Mouse (Mus musculus) C2C12 (cell line): Measurements from ENCODE around the gene Msmb. TPM values are rescaled to one million over a fixed set of nuclear protein-coding genes. Genes with fewer than 3 reads are reported as not detected.

Source experiments
- H3K27me3 ChIP-seq: one replicate; pipeline ENCODE4 v1.6.1; 2011; ENCODE audit not compliant: control insufficient read depth, insufficient read depth, insufficient read length
- H3K36me3 ChIP-seq: one replicate; pipeline ENCODE4 v1.6.1; 2011; ENCODE audit not compliant: control insufficient read depth, insufficient read depth
- H3K4me3 ChIP-seq: one replicate; pipeline ENCODE4 v1.5.1; 2011; ENCODE audit warnings: mild to moderate bottlenecking, control low read depth; ENCODE audit not compliant: poor library complexity, insufficient read depth, severe bottlenecking
- H3K79me2 ChIP-seq: one replicate; pipeline ENCODE4 v1.6.1; 2011; ENCODE audit not compliant: control insufficient read depth, insufficient read depth
- H3K79me3 ChIP-seq: one replicate; pipeline ENCODE4 v1.6.1; 2011; ENCODE audit warnings: low read depth, control low read depth
- H3ac ChIP-seq: one replicate; pipeline ENCODE3; 2011; ENCODE audit warnings: low read depth; ENCODE audit not compliant: control insufficient read depth, insufficient read length
- CEBPB ChIP-seq: IDR thresholded peaks from one replicate; pipeline ENCODE4 v1.6.1; 2011; ENCODE audit warnings: low read depth, mild to moderate bottlenecking, control low read depth, moderate library complexity
- CTCF ChIP-seq: IDR thresholded peaks from one replicate; pipeline ENCODE4 v1.5.1; 2011; ENCODE audit not compliant: control insufficient read depth, insufficient read depth, insufficient read length
- FOSL1 ChIP-seq: IDR thresholded peaks from one replicate; pipeline ENCODE4 v1.8.0; 2011; ENCODE audit warnings: mild to moderate bottlenecking, low read length; ENCODE audit not compliant: poor library complexity, insufficient read depth, severe bottlenecking
- MAX ChIP-seq: IDR thresholded peaks from one replicate; pipeline ENCODE4 v1.6.1; 2011; ENCODE audit warnings: mild to moderate bottlenecking, control low read depth
- MYOD1 ChIP-seq: IDR thresholded peaks from one replicate; pipeline ENCODE4 v1.6.1; 2011; ENCODE audit warnings: low read depth; ENCODE audit not compliant: control insufficient read depth, insufficient read length
- MYOG ChIP-seq: IDR thresholded peaks from one replicate; pipeline ENCODE4 v1.6.1; 2011; ENCODE audit not compliant: control insufficient read depth, insufficient read length; ENCODE audit errors: extremely low read depth
- USF1 ChIP-seq: IDR thresholded peaks from one replicate; pipeline ENCODE4 v1.6.1; 2011; ENCODE audit warnings: low read depth, mild to moderate bottlenecking, control low read depth, moderate library complexity
- polyA plus RNA-seq: library from polyadenylated mRNA; unstranded; fragments of >200 nt; fragmentation: generic; extraction: Trizol; gene quantifications from one replicate; pipeline ENCODE4 v1.2.1, GENCODE M21; 2012; ENCODE audit warnings: missing spikeins

Msmb gene
- polyA plus RNA-seq, 1 experiment: not detected

GRCm38 (mm10) chr14:32159690-32160246, 17.9 kb downstream of the Msmb start, which contains the start of gene Ncoa4:
Gene Ncoa4 (plus strand): TSS chr14:32159865.
- TF ChIP-seq FOSL1 (no peak), MYOD1 (no peak), USF1 (no peak), CTCF (no peak), MAX (no peak), MYOG (no peak), CEBPB (no peak)
- peak within 1 kb of the TSS; percentile 60 for H3ac ChIP-seq
- peak within 1 kb of the TSS; percentile 74 for H3K4me3 ChIP-seq
- H3K27me3 ChIP-seq: no peaks in the 10 kb centered on the region
- peaks cover 41% of the 10 kb centered on the region for H3K79me3 ChIP-seq
- peaks cover 49% of the 10 kb centered on the region for H3K79me2 ChIP-seq
- no peaks in the 10 kb centered on the region for H3K36me3 ChIP-seq

- Histone ChIP-seq H3K4me3 (peak overlapping the region; percentile 74), H3K79me3 (peaks cover 46% of the 10 kb centered on the region), H3K36me3 (no peaks in the 10 kb centered on the region), H3K27me3 (no peaks in the 10 kb centered on the region), H3K79me2 (peaks cover 57% of the 10 kb centered on the region), H3ac (peak overlapping the region; percentile 60)
- TF ChIP-seq USF1 (no peak), MYOG (no peak), FOSL1 (no peak), CTCF (no peak), MYOD1 (no peak), MAX (no peak), CEBPB (no peak)
Measured at GRCm38 (mm10) chr14:32160563-32160962, 18.7 kb downstream of the Msmb start.

GRCm38 (mm10) chr14:32161090-32161885, 19.5 kb downstream of the Msmb start:
- Histone ChIP-seq H3K79me2 (peaks cover 64% of the 10 kb centered on the region), H3ac (no peak overlapping the region), H3K4me3 (peak overlapping the region; percentile 74), H3K36me3 (no peaks in the 10 kb centered on the region), H3K79me3 (peaks cover 50% of the 10 kb centered on the region), H3K27me3 (no peaks in the 10 kb centered on the region)
- TF ChIP-seq MYOD1 (no peak), FOSL1 (no peak), CEBPB (no peak), CTCF (no peak), USF1 (no peak), MYOG (no peak), MAX (no peak)

GRCm38 (mm10) chr14:32162231-32162630, 20.4 kb downstream of the Msmb start:
- peaks cover 73% of the 10 kb centered on the region for H3K79me2 ChIP-seq
- H3ac ChIP-seq: no peak overlapping the region
- H3K4me3 ChIP-seq: no peak overlapping the region
- no peaks in the 10 kb centered on the region for H3K36me3 ChIP-seq
- TF ChIP-seq MYOD1 (no peak), CTCF (no peak), MYOG (no peak), CEBPB (no peak), MAX (no peak), USF1 (no peak), FOSL1 (no peak)
- no peaks in the 10 kb centered on the region for H3K27me3 ChIP-seq
- H3K79me3 ChIP-seq: peaks cover 56% of the 10 kb centered on the region

- H3K79me2 ChIP-seq: peaks cover 84% of the 10 kb centered on the region
- H3K27me3 ChIP-seq: no peaks in the 10 kb centered on the region
- no peaks in the 10 kb centered on the region for H3K36me3 ChIP-seq
- H3ac ChIP-seq: no peak overlapping the region
- H3K79me3 ChIP-seq: peaks cover 66% of the 10 kb centered on the region
- no peak for TF ChIP-seq MAX
- TF ChIP-seq MYOD1: no peak
- no peak for TF ChIP-seq FOSL1
- TF ChIP-seq CTCF: no peak
- TF ChIP-seq USF1: no peak
- no peak for TF ChIP-seq MYOG
- TF ChIP-seq CEBPB: no peak
- no peak overlapping the region for H3K4me3 ChIP-seq
Measured at GRCm38 (mm10) chr14:32163203-32163888, 21.5 kb downstream of the Msmb start.
